Mouse (Mus musculus) forelimb bud, embryonic 11.5 days (tissue): ENCODE measurements around the gene Grik4.

Experiments used
- DNase-seq: peaks from one replicate; pipeline ENCODE4 v3.0.0-alpha.2; 2012; ENCODE audit warnings: low read depth, low spot score

Gene Grik4

GRCm38 (mm10) chr9:42859959-42860794 is 84.1 kb downstream of the Grik4 start:
- DNase-seq: no peak

DNA sequence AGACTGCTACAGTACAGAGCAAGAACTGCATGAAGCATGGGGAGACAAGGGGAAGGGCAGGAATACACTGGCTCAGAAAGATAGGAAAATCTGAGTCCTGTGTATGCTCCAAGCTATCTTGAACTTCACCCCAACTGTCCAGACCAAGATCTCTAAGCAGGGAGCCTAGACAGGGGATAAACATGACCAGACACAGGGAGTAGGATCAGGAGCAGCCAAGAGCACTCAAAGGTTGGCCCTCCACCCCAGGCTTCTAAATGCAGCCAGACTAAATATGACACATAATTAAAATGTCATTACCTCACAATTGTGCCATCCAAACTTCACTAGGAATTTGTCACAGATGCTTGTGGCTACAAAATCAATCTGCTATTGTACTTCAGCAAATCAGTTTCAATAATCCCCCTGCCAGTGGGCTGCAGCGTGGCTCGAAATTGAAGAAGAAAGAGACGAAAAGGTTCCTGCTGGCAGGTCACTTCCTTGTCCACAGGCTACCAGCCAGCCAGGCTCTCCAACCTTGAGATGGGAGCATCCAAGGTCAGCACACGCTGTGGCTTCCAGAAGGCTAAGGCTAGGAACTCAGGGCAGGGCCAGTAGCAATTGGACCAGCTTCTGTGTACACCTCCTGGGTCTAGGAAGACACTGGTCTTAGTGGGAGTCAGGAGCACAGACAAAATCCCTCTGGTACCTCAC is 85.1 kb downstream of the Grik4 start:
- no peak for DNase-seq

DNA sequence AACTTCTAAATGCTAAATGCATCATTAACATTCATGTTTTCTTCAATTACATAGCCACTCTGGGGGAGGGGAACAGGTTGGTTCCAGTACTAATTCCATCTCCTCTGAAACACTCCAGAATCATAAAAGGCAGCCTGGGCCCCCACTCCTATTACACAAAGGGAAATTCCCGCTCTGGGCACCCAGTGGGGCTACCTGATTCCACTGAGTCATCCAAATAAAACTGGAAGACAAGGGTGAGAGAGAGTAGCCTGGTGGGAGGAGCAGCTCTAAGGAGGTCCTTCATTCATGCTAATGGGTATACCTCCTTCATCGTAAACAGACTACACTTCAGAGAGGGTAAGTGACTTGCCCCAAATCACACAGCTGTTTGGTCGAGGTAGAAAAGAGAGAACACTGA is 85.7 kb downstream of the Grik4 start:
- DNase-seq: no peak

- DNase-seq: no peak
Observed at GRCm38 (mm10) chr9:42857756-42858155, 86.5 kb downstream of the Grik4 start.

GRCm38 (mm10) chr9:42853077-42853476 is 91.2 kb downstream of the Grik4 start:
- no peak for DNase-seq

DNA sequence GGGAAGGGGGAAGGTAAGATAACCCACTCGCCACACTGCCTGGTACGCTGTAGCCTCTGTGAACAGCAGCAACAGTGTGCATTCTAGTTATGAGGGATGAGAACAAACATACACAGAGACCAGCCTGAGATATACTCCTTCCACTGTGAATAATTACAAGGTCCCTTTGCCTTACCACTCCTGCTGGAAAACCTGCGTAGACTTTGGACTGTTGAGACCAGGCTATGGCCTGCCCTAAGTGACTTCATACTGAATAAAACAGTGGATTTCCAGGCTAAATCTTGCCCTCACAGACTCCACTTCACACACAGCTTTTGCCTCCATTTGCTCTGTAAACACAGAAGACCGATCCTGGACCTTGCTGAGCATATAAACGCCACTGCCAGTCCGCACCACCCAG is 94.2 kb downstream of the Grik4 start:
- DNase-seq: no peak

DNA sequence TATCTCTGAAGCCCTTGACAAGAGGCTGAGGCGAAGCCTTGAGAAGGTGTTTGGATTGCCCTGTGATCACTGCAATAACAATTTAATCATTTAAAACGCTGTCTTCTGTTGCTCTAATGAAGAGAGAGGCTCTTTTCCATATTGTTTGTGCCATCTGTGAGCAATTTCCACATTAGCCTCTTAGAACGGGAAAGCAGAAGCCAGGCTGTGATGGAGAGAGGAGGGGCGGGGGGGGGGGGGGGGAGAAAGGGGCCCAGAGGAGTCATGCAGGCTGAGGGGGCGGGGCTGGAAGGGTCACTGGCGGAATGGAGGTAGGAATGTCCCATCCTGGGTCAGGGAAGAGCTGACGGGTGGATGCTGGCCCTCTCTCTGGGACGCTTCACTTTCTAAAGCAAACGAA is 96.2 kb downstream of the Grik4 start:
- DNase-seq: no peak

GRCm38 (mm10) chr9:42846676-42847425 is 97.4 kb downstream of the Grik4 start:
- no peak for DNase-seq

GRCm38 (mm10) chr9:42846139-42846538 is 98.2 kb downstream of the Grik4 start:
- DNase-seq: no peak

GRCm38 (mm10) chr9:42844301-42844700 is 100.0 kb downstream of the Grik4 start:
- no peak for DNase-seq

DNA sequence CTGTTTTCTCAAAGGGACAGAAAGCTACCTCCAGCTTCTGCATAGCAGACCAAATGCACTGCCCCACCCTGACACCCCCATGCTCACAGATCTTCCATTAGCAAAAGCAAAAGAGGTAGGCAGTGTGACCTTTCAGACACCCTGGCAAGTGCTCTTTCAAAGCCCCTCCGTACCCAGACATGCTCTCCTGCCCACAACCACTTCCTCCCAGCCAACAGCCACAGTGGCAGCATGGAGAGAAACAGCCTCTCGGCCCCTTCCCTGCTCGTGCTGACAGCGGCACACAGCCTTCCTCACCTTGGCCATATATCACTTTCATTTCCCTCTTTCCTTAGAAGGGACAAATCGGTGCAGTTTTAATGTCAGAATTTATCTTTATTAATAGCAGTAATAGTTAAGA is 106.0 kb downstream of the Grik4 start:
- no peak for DNase-seq

GRCm38 (mm10) chr9:42837498-42837897 is 106.8 kb downstream of the Grik4 start:
- no peak for DNase-seq

- no peak for DNase-seq
Observed at GRCm38 (mm10) chr9:42831558-42831957, 112.7 kb downstream of the Grik4 start.

- DNase-seq: peak; percentile 57
Observed at GRCm38 (mm10) chr9:42819247-42819646, 125.0 kb downstream of the Grik4 start.

DNA sequence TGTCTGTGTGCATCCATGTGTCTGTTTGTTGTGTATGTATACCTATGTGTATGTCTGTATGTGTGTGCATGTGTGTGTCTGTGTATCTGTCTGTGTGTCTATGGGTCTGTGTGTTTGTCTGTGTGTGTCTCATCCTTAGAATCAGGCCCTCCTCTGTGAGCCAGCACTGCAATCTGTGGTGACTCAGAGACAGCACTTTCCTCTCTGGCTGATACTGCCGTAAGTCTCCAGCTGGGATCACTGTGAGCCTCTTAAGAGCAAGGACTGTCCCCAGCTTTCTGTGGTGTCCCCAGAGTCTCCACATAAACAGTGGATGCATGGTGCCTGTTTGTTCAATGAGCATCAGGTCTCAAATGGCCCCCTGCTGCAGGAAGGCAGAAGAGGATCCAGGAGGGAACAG is 127.5 kb downstream of the Grik4 start:
- no peak for DNase-seq

- DNase-seq: no peak
Observed at GRCm38 (mm10) chr9:42809146-42809545, 135.1 kb downstream of the Grik4 start.

DNA sequence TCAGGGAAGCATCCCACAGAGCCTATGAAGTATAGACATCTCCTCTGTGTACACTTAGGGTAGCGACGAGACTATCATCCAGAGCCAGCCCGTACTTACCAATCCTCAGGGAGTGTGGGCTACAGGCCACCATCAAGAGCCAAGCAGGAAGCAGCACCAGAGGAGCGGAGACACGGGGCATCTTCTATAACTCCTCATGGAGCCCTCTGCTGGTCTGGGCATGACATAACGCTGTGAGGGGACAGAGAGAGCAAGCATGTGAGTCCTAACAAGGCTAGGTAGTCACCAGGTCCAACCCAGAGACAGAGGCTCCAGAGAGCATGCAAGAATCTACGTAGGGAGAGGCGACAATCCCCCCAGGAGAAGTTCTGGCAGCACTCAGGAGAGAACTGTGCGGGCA is 135.9 kb downstream of the Grik4 start:
- no peak for DNase-seq

DNA sequence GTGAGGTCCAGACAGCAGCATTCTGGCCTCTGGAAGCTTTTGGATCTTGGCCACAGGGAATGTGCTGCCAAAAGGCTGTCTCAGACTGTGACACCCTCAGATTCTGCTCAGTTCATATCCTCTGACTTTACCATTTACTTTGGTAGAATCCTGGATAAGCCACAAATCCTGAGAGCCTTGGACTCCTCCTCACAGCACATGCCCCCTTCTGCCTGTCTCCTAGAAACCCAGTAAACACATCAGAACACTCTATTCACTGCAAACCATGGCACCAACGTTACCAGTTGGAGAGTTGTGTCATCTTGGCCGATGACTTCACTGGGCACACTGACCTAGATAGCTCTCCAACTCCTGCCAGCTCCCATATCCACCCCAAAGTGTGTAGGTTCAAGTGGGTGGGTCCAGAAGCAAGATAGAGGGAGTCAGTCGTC is 141.2 kb downstream of the Grik4 start:
- DNase-seq: no peak

DNA sequence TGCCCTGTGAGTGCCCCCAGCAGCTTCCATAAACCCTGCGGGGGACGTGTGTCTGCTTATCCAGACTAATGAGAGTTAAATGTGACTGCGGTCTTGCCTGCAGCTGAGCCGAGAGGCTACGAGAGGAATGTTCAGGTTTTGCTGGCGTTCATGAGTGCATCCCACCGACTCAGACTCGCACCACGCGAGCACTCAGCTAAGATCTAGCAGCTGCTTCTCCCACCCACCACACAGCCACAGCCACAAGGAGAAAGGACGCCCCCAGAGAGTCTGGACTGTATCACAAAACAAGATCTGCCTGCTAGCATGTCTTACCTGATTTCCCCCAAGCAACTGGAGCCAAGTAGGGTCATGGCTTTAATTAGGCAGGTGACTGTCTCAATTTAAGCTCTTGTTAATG is 142.4 kb downstream of the Grik4 start:
- DNase-seq: no peak

- DNase-seq: no peak
Observed at GRCm38 (mm10) chr9:42800138-42800537, 144.2 kb downstream of the Grik4 start.

- DNase-seq: no peak
Observed at GRCm38 (mm10) chr9:42799694-42800093, 144.6 kb downstream of the Grik4 start.

- DNase-seq: no peak
Observed at GRCm38 (mm10) chr9:42799242-42799641, 145.1 kb downstream of the Grik4 start.
